Mouse (Mus musculus) stomach, postnatal 0 days (tissue): ENCODE measurements around the gene BC052040.

ENCODE experiments used
- CTCF ChIP-seq: IDR thresholded peaks from 2 replicates; pipeline ENCODE4 v1.5.1; 2016; ENCODE audit warnings: antibody characterized with exemption, low read depth, mild to moderate bottlenecking, moderate library complexity
- EP300 ChIP-seq: optimal IDR thresholded peaks from 2 replicates; pipeline ENCODE3; 2016; ENCODE audit warnings: antibody characterized with exemption

DNA sequence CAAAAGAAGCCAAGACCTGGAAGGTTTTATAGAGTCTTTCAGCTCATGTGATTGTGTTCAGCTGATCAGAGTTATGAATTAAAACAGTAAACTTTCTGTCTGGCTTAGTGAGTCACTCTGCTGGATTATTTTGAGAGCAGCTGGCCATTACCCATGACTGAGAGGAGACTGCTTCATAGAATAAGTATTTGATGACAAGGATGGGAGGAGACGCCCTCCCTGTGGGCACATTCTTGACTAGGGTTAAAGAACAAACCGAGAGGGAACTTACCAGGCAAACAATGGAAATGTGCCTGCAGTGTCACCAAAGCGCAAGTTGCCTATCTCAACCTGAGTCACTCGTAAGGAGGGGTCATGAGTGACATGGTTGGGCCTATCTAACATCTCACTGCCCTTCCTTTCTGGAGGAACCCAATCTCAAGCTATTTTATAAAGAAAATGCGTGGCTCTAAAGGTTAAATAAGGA is 199.1 kb downstream of the BC052040 start:
- TF ChIP-seq CTCF: no peak
- TF ChIP-seq EP300: no peak
